Mouse (Mus musculus) small intestine, adult 2 months (tissue): ENCODE results near the gene Ap2m1. TPM values are rescaled to one million over a fixed set of nuclear protein-coding genes. Genes with fewer than 3 reads are reported as not detected.

Experiments
- H3K27ac ChIP-seq: fragments of 200-500 bp; 2 replicates; pipeline ENCODE4 v1.5.1; 2012; ENCODE audit warnings: low read depth, low read length, control low read depth, inconsistent platforms; ENCODE audit not compliant: insufficient read depth
- H3K27me3 ChIP-seq: fragments of 200-500 bp; 2 replicates; pipeline ENCODE4 v1.6.1; 2012; ENCODE audit warnings: mild to moderate bottlenecking, moderate library complexity, low read length, inconsistent platforms; ENCODE audit not compliant: control insufficient read depth, insufficient read depth
- H3K36me3 ChIP-seq: fragments of 200-500 bp; 2 replicates; pipeline ENCODE4 v1.6.1; 2012; ENCODE audit warnings: mild to moderate bottlenecking, low read length, control low read depth, inconsistent platforms; ENCODE audit not compliant: control insufficient read depth, insufficient read depth
- H3K4me1 ChIP-seq: fragments of 200-500 bp; 2 replicates; pipeline ENCODE4 v1.6.1; 2012; ENCODE audit warnings: low read length, inconsistent platforms, mixed read lengths; ENCODE audit not compliant: control insufficient read depth, insufficient read depth, insufficient read length
- H3K4me3 ChIP-seq: fragments of 200-500 bp; 2 replicates; pipeline ENCODE4 v1.5.1; 2012; ENCODE audit warnings: low read depth, mild to moderate bottlenecking, control low read depth, inconsistent platforms, low read length, moderate library complexity
- CTCF ChIP-seq: fragments of 200-500 bp; IDR thresholded peaks from 2 replicates; pipeline ENCODE4 v1.5.1; 2012; ENCODE audit warnings: low read depth, mild to moderate bottlenecking, control low read depth, inconsistent platforms, low read length, moderate library complexity, mixed read lengths; ENCODE audit not compliant: insufficient replicate concordance, insufficient read length; ENCODE audit errors: extremely low read depth
- POLR2A ChIP-seq: fragments of 200-500 bp; IDR thresholded peaks from 2 replicates; pipeline ENCODE4 v1.6.1; 2012; ENCODE audit warnings: low read depth, mild to moderate bottlenecking, control low read depth, inconsistent platforms, low read length, moderate library complexity
- WGBS: fragments of 180-500 bp; shearing (Covaris S2); methylation state at CpG from one replicate; pipeline ENCODE4 v1.1.7; 2018; 5-methylcytosine and 5-hydroxymethylcytosine counted together
- polyA plus RNA-seq: library from polyadenylated mRNA; depleted of rRNA; stranded (reverse); fragments of >200 nt; gene quantifications from 2 replicates; pipeline ENCODE4 v1.2.3, GENCODE M21; 2012

Gene Ap2m1
- polyA plus RNA-seq, 1 experiment = 508 TPM

DNA sequence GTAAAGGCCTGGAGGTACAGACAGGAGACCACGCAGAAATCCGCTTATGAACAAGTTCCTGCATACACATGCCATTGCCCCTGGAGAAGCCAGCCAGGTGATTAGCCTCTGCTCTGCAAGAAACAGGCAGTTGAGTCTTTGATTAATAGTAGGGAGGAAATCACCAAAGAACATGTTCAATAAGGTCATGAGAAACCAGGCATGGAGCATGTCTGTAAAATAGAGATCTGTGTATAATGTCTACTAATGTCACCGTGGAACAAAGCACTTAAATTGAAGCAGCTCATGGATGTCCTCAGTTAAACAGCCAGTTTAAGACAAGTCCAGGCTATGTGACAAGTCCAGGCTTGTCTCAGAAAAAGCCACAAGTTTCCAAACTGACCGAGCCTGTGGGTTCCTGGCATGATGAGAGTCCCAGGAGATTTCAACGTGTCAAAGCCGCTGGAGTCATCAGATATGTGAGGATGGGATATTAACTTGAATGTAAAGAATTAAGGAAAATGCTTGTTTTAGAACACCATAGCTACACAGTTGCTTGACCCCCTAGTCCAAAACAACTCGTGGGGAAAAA, 23.9 kb upstream of the Ap2m1 start:
- H3K36me3 ChIP-seq = peaks cover 40% of the 10 kb centered on the region

GRCm38 (mm10) chr16:20516032-20516431, 19.2 kb upstream of the Ap2m1 start:
- Histone ChIP-seq H3K4me1 (peaks cover 2% of the 10 kb centered on the region), H3K4me3 (no peak overlapping the region), H3K36me3 (peaks cover 6% of the 10 kb centered on the region; the same call in 1 of the 2 replicates), H3K27me3 (no peaks in the 10 kb centered on the region), H3K27ac (peak overlapping the region; percentile 64; the same call in 1 of the 2 replicates)
- no peak for TF ChIP-seq POLR2A

More for the DNA sequence above, 23.9 kb upstream of the Ap2m1 start:
- 89% methylated on average over 7 of the region's 7 CpGs for WGBS
- Histone ChIP-seq H3K4me3 (no peak overlapping the region), H3K27me3 (no peaks in the 10 kb centered on the region), H3K4me1 (no peaks in the 10 kb centered on the region), H3K27ac (no peak overlapping the region)
- TF ChIP-seq CTCF = no peak
- TF ChIP-seq POLR2A = no peak

- WGBS = under 1% methylated on average over 55 of the region's 55 CpGs
- TF ChIP-seq CTCF (peak; percentile 31; the same call in 1 of the 2 replicates), POLR2A (peak; percentile 87)
Measured at GRCm38 (mm10) chr16:20516726-20517201, 18.5 kb upstream of the Ap2m1 start, which contains the start of gene Dvl3. Dvl3 (plus strand) TSS chr16:20516982.

DNA sequence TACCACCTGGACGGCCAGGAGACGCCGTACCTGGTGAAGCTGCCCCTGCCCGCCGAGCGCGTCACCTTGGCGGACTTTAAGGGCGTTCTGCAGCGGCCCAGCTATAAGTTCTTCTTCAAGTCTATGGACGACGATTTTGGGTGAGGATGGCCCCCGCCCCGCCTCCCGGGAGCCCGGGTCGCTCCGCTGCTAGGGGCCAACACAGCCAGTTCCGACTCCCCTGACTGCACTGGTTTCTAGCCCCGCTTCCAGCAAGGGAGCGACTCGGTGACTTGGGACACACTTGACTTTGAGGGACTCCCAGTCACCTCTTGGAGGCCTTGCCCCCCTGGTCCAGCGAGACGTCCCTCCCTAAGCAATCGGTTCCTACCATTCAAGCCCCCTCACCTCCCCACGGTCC, 18.1 kb upstream of the Ap2m1 start:
- Histone ChIP-seq H3K27me3 (no peaks in the 10 kb centered on the region), H3K4me1 (peaks cover 2% of the 10 kb centered on the region), H3K4me3 (peak overlapping the region; percentile 97), H3K27ac (peak overlapping the region; percentile 79), H3K36me3 (peaks cover 4% of the 10 kb centered on the region; the same call in 1 of the 2 replicates)
- TF ChIP-seq POLR2A = no peak
- TF ChIP-seq CTCF = no peak
- WGBS = under 1% methylated on average over 26 of the region's 26 CpGs

More at GRCm38 (mm10) chr16:20516726-20517201, 18.5 kb upstream of the Ap2m1 start, which contains the start of gene Dvl3:
- H3K27ac ChIP-seq = peak within 1 kb of the TSS; percentile 79
- peak within 1 kb of the TSS; percentile 97 for H3K4me3 ChIP-seq
- H3K27me3 ChIP-seq = no peaks in the 10 kb centered on the region
- H3K4me1 ChIP-seq = peaks cover 2% of the 10 kb centered on the region
- peaks cover 2% of the 10 kb centered on the region; the same call in 1 of the 2 replicates for H3K36me3 ChIP-seq

DNA sequence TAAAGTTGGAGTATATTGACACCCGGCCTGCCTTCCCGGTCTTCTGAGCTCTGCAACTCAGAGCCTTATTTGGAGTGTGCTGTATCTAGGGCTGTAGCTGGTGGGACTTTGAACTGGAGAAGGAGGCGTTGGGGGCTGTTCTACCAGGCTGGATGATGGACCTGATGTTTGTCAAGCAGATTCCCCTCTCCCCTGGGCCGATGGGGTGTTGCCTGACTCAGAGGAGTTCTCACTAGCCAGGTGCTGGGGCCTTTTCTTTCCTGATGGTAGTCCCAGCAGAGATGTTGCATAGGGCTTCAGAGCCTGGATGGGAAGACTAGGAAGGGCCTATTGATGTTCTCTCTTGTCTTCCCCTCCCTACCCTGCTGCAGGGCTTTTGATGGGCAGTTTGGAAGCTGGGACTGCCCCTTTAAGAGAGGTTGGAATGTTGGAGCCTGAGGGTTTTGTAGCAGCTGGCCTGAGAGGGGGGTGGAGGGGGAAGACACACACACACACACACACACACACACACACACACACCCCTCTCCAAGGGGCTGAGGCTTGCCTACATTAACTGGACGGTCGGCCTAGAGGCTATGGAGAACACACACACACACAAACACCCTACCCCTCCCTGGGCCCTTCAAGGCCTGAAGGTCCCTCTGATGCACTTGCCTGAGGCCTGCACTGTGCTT, 17.4 kb upstream of the Ap2m1 start:
- Histone ChIP-seq H3K4me1 (peaks cover 2% of the 10 kb centered on the region), H3K27ac (peak overlapping the region; percentile 79; the same call in 1 of the 2 replicates), H3K36me3 (peaks cover 4% of the 10 kb centered on the region; the same call in 1 of the 2 replicates), H3K27me3 (no peaks in the 10 kb centered on the region), H3K4me3 (peak overlapping the region; percentile 97)
- TF ChIP-seq POLR2A (no peak), CTCF (no peak)
- WGBS = 3% methylated on average over 6 of the region's 6 CpGs

GRCm38 (mm10) chr16:20523886-20524285, 11.4 kb upstream of the Ap2m1 start:
- no peaks in the 10 kb centered on the region; the same call in 1 of the 2 replicates for H3K4me1 ChIP-seq
- 90% methylated on average over 10 of the region's 10 CpGs for WGBS
- no peak for TF ChIP-seq POLR2A
- TF ChIP-seq CTCF = no peak
- H3K27me3 ChIP-seq = no peaks in the 10 kb centered on the region
- peaks cover 58% of the 10 kb centered on the region for H3K36me3 ChIP-seq
- H3K4me3 ChIP-seq = no peak overlapping the region
- H3K27ac ChIP-seq = no peak overlapping the region

- TF ChIP-seq POLR2A (no peak), CTCF (no peak)
- WGBS = 90% methylated on average over 5 of the region's 5 CpGs
- peaks cover 67% of the 10 kb centered on the region for H3K36me3 ChIP-seq
Measured at GRCm38 (mm10) chr16:20528779-20529178, 6.5 kb upstream of the Ap2m1 start.

More at GRCm38 (mm10) chr16:20528779-20529178, 6.5 kb upstream of the Ap2m1 start:
- Histone ChIP-seq H3K27ac (no peak overlapping the region), H3K27me3 (no peaks in the 10 kb centered on the region), H3K4me1 (no peaks in the 10 kb centered on the region), H3K4me3 (no peak overlapping the region)
